Mouse (Mus musculus) kidney, adult 2 months (tissue): ENCODE measurements around the gene Rtca. TPM values are rescaled to one million over a fixed set of nuclear protein-coding genes. Genes with fewer than 3 reads are reported as not detected.

Source experiments
- DNase-seq: peaks from one replicate; pipeline ENCODE4 v3.0.0; 2021
- H3K27ac ChIP-seq: fragments of 200-500 bp; 2 replicates; pipeline ENCODE4 v1.5.1; 2012; ENCODE audit warnings: low read depth, low read length, control low read depth, inconsistent platforms; ENCODE audit not compliant: insufficient read depth
- H3K27me3 ChIP-seq: fragments of 200-500 bp; replicated peaks from 2 replicates; pipeline ENCODE4 v1.6.1; 2012; ENCODE audit warnings: mild to moderate bottlenecking, moderate library complexity, low read length, inconsistent platforms; ENCODE audit not compliant: control insufficient read depth, insufficient read depth
- H3K36me3 ChIP-seq: fragments of 200-500 bp; 2 replicates; pipeline ENCODE4 v1.6.1; 2012; ENCODE audit warnings: mild to moderate bottlenecking, moderate library complexity, low read length, inconsistent platforms; ENCODE audit not compliant: control insufficient read depth, insufficient read depth
- H3K4me1 ChIP-seq: fragments of 200-500 bp; 2 replicates; pipeline ENCODE4 v1.6.1; 2011; ENCODE audit warnings: low read length; ENCODE audit not compliant: control insufficient read depth, insufficient read depth
- H3K4me3 ChIP-seq: fragments of 200-500 bp; 2 replicates; pipeline ENCODE4 v1.5.1; 2011; ENCODE audit warnings: mild to moderate bottlenecking, low read depth, low read length, control low read depth; ENCODE audit not compliant: insufficient read depth
- CTCF ChIP-seq: fragments of 200-500 bp; conservative IDR thresholded peaks from 2 replicates; pipeline ENCODE4 v1.5.1; 2011; ENCODE audit warnings: low read depth, mild to moderate bottlenecking, control low read depth, low read length, moderate library complexity, mixed read lengths; ENCODE audit not compliant: insufficient read depth, insufficient read length
- POLR2A ChIP-seq: fragments of 200-500 bp; IDR thresholded peaks from one replicate; pipeline ENCODE4 v1.6.1; 2011; ENCODE audit warnings: low read depth, low read length, control low read depth
- WGBS: fragments of 180-500 bp; shearing (Covaris S2); methylation state at CpG from one replicate; pipeline ENCODE4 v1.1.7; 2018; 5-methylcytosine and 5-hydroxymethylcytosine counted together
- polyA plus RNA-seq: library from polyadenylated mRNA; depleted of rRNA; stranded (reverse); fragments of >200 nt; gene quantifications from 2 replicates; pipeline ENCODE4 v1.2.3, GENCODE M21; 2012

The Rtca gene
- polyA plus RNA-seq, 1 experiment = 30.4 TPM

DNA sequence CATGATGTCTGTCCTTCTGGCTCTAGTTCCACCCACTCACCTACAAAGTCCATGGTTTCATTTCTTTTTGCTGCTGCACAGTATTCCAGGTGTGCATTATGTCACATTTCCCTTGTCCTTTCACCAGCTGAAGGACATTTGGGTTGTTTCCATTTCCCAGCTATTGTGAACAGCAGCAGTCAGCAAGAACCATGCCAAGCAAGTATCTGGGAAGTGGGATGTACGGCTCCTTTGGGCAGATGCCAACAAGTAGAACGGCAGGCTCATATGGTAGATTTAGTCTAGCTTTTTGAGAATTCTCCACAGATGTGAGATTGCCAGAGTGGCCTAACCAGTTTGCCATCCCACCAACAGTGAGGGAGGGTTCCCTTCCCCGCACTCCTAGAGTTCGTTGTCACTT, 22.8 kb upstream of the Rtca start:
- WGBS = 50% methylated on average over 4 of the region's 4 CpGs
- H3K4me1 ChIP-seq = 0 out of 2 replicates have a peak, but pooled peaks cover 3% of the 10 kb centered on the region
- no peaks in the 10 kb centered on the region; the same call in 1 of the 2 replicates for H3K36me3 ChIP-seq
- no peaks in the 10 kb centered on the region for H3K27me3 ChIP-seq
- TF ChIP-seq POLR2A = no peak
- no peak for TF ChIP-seq CTCF
- peak; percentile 33 for DNase-seq
- no peak overlapping the region for H3K27ac ChIP-seq
- no peak overlapping the region for H3K4me3 ChIP-seq

DNA sequence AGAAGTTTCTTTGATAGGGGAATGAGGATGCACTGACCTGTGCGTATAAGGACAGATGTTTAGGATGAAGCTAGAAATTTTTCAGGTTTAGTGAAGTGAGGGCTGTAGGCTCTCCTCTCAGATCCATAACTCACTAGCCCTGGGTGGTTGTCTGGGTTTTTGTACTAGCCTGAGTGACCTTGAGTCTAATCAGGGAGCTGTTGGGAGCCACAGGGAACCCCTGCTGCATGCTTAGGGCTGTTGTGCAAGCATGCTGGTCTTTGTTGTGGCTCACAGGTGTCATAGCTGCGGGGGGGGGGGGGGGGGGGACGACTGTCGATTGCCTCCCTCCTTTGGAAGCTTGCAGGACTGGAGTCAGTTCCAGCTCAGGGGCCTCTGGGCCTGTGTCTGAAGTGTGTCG, 21.7 kb upstream of the Rtca start:
- DNase-seq = no peak
- 42% methylated on average over 5 of the region's 5 CpGs for WGBS
- H3K4me1 ChIP-seq = 0 out of 2 replicates have a peak, but pooled peaks cover 3% of the 10 kb centered on the region

DNA sequence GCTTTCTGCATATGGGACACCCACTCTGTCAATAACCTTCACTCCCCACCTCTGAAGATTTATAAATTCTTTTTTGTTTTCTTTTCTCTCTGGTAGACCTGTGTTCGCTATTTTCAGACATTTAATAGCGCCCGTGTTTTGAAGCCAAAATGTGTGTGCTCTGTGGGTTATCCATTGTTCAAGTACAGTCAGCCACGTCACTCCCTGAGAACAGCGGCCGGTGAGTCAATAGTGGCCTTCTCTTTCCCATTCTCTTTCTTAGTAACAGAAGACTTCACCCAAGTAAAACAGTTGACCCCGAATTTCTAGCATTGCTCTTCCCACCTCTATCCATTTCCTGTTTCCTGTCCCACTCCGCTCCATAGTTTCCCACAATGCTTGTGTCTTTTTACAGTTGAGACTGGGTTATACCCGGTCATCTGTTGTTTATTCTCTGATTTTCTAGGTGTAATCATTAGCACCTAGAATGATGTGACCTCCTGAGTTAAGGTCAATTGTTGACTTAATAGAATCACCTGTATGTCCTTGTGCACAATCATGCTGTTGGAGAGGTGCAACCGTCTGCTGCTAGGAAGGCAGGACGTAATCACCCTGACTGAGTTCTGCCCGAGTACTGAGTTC, 12.2 kb upstream of the Rtca start:
- TF ChIP-seq CTCF (no peak), POLR2A (no peak)
- 69% methylated on average over 12 of the region's 12 CpGs for WGBS
- no peaks in the 10 kb centered on the region for H3K27me3 ChIP-seq
- DNase-seq = no peak
- H3K4me1 ChIP-seq = no peaks in the 10 kb centered on the region
- H3K36me3 ChIP-seq = no peaks in the 10 kb centered on the region
- H3K27ac ChIP-seq = no peak overlapping the region
- H3K4me3 ChIP-seq = no peak overlapping the region

More for the DNA sequence above, 21.7 kb upstream of the Rtca start:
- no peaks in the 10 kb centered on the region for H3K36me3 ChIP-seq
- H3K27me3 ChIP-seq = no peaks in the 10 kb centered on the region
- H3K27ac ChIP-seq = no peak overlapping the region
- TF ChIP-seq POLR2A (no peak), CTCF (no peak)
- no peak overlapping the region for H3K4me3 ChIP-seq

DNA sequence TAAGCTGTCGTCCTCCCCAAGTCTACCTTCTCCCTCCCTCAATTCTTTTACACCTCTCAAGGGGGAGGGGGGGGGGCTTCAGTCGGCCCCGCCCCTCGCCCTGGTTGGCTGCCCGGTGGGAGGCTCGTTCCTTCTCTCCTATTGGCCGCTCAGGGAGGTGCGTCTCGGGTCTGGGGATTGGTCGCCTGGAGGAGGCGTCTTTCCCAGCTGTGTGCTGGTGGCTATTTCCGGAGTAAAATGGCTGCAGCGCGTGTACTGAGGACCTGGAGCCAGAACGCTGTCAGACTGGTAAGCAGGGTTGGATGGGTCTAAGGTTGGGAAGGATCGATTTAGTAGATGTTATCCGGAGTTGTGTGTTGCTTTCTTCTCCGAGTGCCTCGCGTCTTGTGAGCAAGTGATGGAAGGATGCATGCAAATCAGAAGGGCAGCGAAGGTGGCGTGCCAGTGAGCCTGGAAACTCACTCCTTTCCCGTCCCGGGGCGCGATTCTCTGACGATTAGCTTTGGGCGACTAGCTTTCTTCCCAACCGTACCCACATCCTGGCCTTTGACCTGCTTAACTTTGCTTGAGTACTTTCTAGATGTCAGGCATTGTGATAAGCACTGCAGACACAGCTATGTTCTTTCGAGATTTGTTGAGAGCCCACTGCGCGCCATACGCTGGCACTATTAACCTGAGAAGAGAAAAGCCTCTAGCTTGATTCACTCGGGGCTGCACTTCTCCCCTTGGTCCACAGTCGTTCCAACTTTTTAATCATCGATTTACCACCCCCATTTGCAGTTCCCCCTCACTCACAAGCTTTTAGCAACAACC, 5.1 kb upstream of the Rtca start, which contains the start of gene Dbt:
Dbt (plus strand) TSS at position 167 of the 813 bp plus-strand sequence.
- Histone ChIP-seq H3K27ac (peak within 1 kb of the TSS; percentile 75), H3K4me1 (peaks cover 7% of the 10 kb centered on the region; the same call in 1 of the 2 replicates), H3K4me3 (peak within 1 kb of the TSS; percentile 96), H3K36me3 (no peaks in the 10 kb centered on the region), H3K27me3 (no peaks in the 10 kb centered on the region)
- no peak for TF ChIP-seq CTCF
- no peak for TF ChIP-seq POLR2A
- WGBS = 1% methylated on average over 36 of the region's 36 CpGs
- DNase-seq = peak; percentile 95

DNA sequence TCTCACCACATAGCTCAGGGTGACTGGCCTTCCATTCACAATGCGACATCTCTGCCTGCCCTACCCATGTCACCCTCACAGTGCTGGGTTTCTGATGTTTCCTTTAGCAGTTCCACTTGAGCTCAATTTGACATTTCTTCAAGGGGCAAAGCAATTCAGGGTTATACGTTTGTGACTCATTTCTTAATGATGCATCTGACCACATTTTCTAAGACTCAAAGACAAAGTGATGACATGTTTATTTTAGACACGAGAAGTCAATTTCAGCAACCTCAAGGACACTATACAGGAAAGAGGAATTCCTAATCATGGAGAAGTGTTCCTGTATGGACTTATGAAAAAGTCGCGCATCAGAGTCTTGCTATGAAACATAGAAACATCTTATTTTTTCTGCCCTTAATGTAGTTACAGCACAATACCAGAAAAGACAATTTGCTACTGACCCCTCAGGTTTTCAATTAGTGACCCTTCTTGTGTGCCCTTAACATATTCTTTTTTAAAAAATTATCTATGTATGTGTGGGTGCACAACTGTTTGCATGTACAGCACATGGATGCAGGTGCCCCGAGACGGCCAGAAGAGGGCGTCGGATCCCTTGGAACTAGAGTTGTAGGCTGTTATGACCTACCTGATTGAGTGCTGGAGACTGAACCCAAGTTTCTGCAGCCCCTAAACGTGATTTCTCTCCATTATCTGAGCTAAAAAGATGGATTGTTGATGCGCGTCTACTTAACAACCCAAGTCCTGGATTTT, 4.3 kb upstream of the Rtca start:
- Histone ChIP-seq H3K36me3 (no peaks in the 10 kb centered on the region), H3K4me3 (peak overlapping the region; percentile 96), H3K4me1 (peaks cover 7% of the 10 kb centered on the region; the same call in 1 of the 2 replicates), H3K27ac (peak overlapping the region; percentile 75; the same call in 1 of the 2 replicates), H3K27me3 (no peaks in the 10 kb centered on the region)
- DNase-seq = no peak
- WGBS = 42% methylated on average over 12 of the region's 12 CpGs
- TF ChIP-seq CTCF = peak; percentile 47
- TF ChIP-seq POLR2A = no peak

DNA sequence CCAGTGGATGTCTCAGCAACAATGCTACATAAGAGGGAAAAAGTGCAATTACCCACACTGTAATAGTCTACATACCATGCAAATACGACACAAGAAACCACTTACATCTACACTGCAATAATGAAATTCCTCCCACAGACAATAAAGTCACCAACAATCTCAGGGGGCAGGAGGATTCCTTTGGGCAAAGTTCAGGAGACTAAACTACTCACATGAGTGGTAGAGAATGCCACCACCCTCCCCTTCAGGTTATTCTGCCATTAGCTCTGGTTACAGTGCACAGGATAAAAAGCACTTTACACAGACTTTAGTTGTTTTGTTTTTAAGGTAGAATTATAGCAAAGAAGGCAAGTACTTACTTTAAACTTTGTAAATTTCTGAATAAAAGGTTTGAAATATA, 12.3 kb downstream of the Rtca start:
- Histone ChIP-seq H3K4me1 (no peaks in the 10 kb centered on the region), H3K27ac (no peak overlapping the region), H3K36me3 (peaks cover 4% of the 10 kb centered on the region), H3K27me3 (no peaks in the 10 kb centered on the region), H3K4me3 (no peak overlapping the region)
- TF ChIP-seq POLR2A (no peak), CTCF (no peak)
- DNase-seq = peak; percentile 61
- WGBS = 58% methylated on average over 1 of the region's 1 CpGs
